Mouse (Mus musculus): ENCODE data around the gene Egfem1. TPM values are rescaled to one million over a fixed set of nuclear protein-coding genes. Genes with fewer than 3 reads are reported as not detected.

The Egfem1 gene
- polyA plus RNA-seq, 1 experiment from 2014 or later, result 0.91 TPM

DNA sequence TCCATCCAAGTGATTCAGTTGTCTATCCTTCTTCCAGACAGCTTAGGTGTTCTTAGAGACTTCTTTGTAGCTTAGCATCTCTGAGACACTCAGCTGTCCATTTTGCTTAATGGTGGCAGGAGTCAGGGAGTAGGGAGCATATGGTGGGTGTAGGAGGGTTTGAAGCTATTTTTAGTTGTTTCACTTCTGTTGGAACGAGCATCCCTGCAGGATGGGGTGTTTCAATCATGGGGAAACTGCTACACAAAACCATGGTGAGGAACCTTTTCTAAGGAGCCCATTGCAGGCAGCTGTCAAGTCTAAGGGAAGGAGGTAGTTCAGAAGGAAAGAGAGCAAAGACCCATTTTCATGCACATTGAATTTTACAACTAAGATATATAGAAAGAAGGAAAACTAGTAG is 458.1 kb downstream of the Egfem1 start:
- Histone ChIP-seq H3K27ac (no peak overlapping the region), H3K4me3 (replicated peaks) (no peak overlapping the region), H3K36me3 (no peaks in the 10 kb centered on the region), H3K27me3 (replicated peaks) (no peaks in the 10 kb centered on the region), H3K4me2 (no peak overlapping the region), H3K4me1 (no peaks in the 10 kb centered on the region), H3K9me3 (no peaks in the 10 kb centered on the region), H3K9ac (no peak overlapping the region)
- ATAC-seq (ENCODE audit: insufficient read depth, low FRiP score, low read depth), result no peak
- 28% methylated on average over 1 of the region's 1 CpGs for WGBS

DNA sequence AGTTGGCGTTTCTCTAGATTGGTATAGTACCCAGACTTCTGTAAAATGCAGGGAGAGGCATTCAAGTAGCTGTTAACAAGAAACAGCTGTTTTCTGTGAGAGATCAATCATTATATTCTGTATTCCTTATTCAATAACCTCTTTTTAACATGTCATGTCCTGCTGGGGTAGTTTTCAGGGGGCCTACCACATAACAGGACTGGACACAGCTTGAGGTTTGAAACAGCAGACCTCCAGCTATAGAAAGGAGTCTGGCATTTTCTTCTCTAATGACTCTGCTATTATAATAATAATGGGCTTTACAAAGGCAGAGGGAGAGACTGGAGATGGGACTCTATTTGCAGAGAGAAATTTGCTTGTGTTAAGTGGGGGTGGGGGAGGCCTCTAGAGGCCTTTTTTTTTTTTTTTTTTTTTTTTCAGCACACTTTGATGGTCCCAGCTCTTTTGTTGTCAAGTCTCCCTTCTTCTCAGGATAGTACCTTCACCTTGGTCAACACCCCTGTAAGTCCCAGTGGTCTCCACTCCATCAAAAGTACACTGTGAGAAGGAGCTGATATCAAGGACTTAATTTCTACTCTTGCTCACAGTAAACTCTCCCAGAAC is 459.8 kb downstream of the Egfem1 start:
- ATAC-seq (ENCODE audit: insufficient read depth, low FRiP score, low read depth), result no peak
- Histone ChIP-seq H3K9me3 (no peaks in the 10 kb centered on the region), H3K27ac (no peak overlapping the region), H3K4me2 (no peak overlapping the region), H3K4me3 (replicated peaks) (no peak overlapping the region), H3K9ac (no peak overlapping the region), H3K36me3 (no peaks in the 10 kb centered on the region), H3K27me3 (replicated peaks) (no peaks in the 10 kb centered on the region), H3K4me1 (no peaks in the 10 kb centered on the region)
- 64% methylated on average over 1 of the region's 1 CpGs for WGBS

- H3K36me3 ChIP-seq, result no peaks in the 10 kb centered on the region
- WGBS, result 75% methylated on average over 1 of the region's 1 CpGs
- H3K4me2 ChIP-seq, result no peak overlapping the region
- no peaks in the 10 kb centered on the region for H3K4me1 ChIP-seq
- no peaks in the 10 kb centered on the region for H3K9me3 ChIP-seq
- no peak overlapping the region for H3K9ac ChIP-seq
- no peak overlapping the region for H3K27ac ChIP-seq
- ATAC-seq (ENCODE audit: insufficient read depth, low FRiP score, low read depth), result no peak
- no peak overlapping the region for H3K4me3 ChIP-seq (replicated peaks)
- no peaks in the 10 kb centered on the region for H3K27me3 ChIP-seq (replicated peaks)
Observed at GRCm38 (mm10) chr3:29544056-29544455, 462.2 kb downstream of the Egfem1 start.

GRCm38 (mm10) chr3:29563171-29563570 is 481.3 kb downstream of the Egfem1 start:
- no peaks in the 10 kb centered on the region for H3K27me3 ChIP-seq (replicated peaks)
- H3K9me3 ChIP-seq, result no peaks in the 10 kb centered on the region
- no peaks in the 10 kb centered on the region for H3K4me1 ChIP-seq
- H3K4me2 ChIP-seq, result no peak overlapping the region
- no peak for ATAC-seq (ENCODE audit: insufficient read depth, low FRiP score, low read depth)
- H3K27ac ChIP-seq, result no peak overlapping the region
- H3K36me3 ChIP-seq, result no peaks in the 10 kb centered on the region
- 83% methylated on average over 1 of the region's 1 CpGs for WGBS
- no peak overlapping the region for H3K4me3 ChIP-seq (replicated peaks)
- H3K9ac ChIP-seq, result no peak overlapping the region

DNA sequence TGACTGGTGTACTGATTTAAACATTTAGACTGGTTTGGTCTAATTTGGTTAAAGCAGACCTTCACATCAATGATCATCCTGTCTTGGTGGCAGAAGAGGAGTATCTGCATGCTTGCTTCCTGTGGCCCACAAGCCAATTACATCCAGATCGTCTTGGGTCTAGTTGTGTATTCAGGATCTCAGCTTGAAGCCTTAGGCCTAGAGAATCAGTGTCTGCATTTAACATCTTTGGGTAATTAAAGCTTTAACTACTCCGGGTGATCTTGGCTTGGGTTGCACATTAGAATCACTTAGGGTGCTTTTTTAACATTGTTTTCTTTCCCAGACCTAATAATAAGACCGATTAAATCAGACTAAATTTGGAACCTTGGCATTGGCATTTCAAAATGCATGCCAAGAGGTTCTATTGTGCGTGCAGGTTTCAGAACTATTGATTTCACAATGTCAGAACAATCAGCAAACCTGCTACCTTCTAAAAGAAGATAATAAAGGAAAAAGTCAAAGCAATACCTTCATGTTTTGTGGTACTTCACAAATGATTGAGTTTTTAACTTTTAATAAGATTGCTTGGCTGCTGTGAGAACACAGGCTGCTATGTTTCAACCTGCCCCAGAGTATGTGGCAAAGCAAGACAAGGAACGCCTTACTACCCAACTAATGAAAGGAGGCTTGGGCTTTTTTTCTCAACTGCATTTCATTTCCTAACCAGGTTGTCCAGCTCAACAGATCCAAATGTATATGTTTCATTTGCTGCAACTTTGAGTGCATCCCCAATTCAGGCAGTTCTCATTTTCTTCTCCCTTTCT is 496.4 kb downstream of the Egfem1 start:
- H3K36me3 ChIP-seq, result no peaks in the 10 kb centered on the region
- no peaks in the 10 kb centered on the region for H3K27me3 ChIP-seq (replicated peaks)
- no peak overlapping the region for H3K9ac ChIP-seq
- no peak for ATAC-seq (ENCODE audit: insufficient read depth, low FRiP score, low read depth)
- H3K27ac ChIP-seq, result no peak overlapping the region
- no peaks in the 10 kb centered on the region for H3K9me3 ChIP-seq
- no peak overlapping the region for H3K4me3 ChIP-seq (replicated peaks)
- WGBS, result 77% methylated on average over 5 of the region's 5 CpGs
- no peaks in the 10 kb centered on the region for H3K4me1 ChIP-seq
- no peak overlapping the region for H3K4me2 ChIP-seq

DNA sequence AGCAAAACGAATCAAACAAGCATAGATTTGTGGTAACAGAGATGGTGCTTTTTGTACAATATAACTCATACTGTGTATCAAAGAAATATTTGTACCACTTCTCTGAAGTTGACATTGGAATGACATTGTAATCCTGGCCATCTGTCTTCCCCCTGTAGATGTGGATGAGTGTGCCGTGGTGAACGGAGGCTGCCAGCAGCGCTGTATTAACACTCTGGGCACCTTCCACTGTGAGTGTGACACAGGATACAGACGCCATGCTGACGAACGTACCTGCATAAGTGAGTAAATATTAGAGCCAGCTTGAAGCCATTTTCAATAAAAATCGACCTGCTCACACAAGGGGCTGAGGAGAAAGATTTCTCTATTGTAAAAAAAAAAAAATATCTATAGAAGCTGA is 500.9 kb downstream of the Egfem1 start:
- ATAC-seq (ENCODE audit: insufficient read depth, low FRiP score, low read depth), result no peak
- H3K9me3 ChIP-seq, result no peaks in the 10 kb centered on the region

DNA sequence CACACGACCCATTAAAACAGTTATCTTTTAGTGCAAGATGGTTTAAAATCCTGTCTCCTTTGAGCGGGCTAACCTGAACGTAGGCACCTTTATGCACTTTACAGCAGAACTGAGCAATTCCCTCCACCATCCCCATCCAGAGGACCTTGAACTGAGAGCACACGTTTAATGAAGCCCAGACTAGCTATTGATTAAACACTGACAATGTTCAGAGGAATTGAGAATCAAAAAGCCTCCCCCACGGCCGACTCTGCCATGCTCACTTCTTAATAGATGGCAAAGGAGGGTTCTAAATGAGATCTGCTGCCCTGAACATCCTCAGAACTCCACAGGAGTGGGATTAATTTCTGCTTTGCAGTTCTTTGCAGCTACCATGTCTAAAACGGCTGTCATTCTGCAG is 520.3 kb downstream of the Egfem1 start:
- no peaks in the 10 kb centered on the region for H3K27me3 ChIP-seq (replicated peaks)
- 66% methylated on average over 7 of the region's 7 CpGs for WGBS
- no peak overlapping the region for H3K27ac ChIP-seq
- no peak overlapping the region for H3K4me2 ChIP-seq
- no peak overlapping the region for H3K9ac ChIP-seq
- no peak overlapping the region for H3K4me3 ChIP-seq (replicated peaks)
- ATAC-seq (ENCODE audit: insufficient read depth, low FRiP score, low read depth), result no peak
- H3K36me3 ChIP-seq, result no peaks in the 10 kb centered on the region
- no peaks in the 10 kb centered on the region for H3K4me1 ChIP-seq
- H3K9me3 ChIP-seq, result no peaks in the 10 kb centered on the region

More for the DNA sequence above, 500.9 kb downstream of the Egfem1 start:
- no peak overlapping the region for H3K27ac ChIP-seq
- no peak overlapping the region for H3K4me3 ChIP-seq (replicated peaks)
- 34% methylated on average over 8 of the region's 8 CpGs for WGBS
- H3K4me2 ChIP-seq, result no peak overlapping the region
- H3K4me1 ChIP-seq, result no peaks in the 10 kb centered on the region
- H3K36me3 ChIP-seq, result no peaks in the 10 kb centered on the region
- no peak overlapping the region for H3K9ac ChIP-seq
- H3K27me3 ChIP-seq (replicated peaks), result no peaks in the 10 kb centered on the region

- H3K27ac ChIP-seq, result no peak overlapping the region
- H3K9me3 ChIP-seq, result no peaks in the 10 kb centered on the region
- H3K4me1 ChIP-seq, result no peaks in the 10 kb centered on the region
- H3K4me2 ChIP-seq, result no peak overlapping the region
- ATAC-seq (ENCODE audit: insufficient read depth, low FRiP score, low read depth), result no peak
- H3K4me3 ChIP-seq (replicated peaks), result no peak overlapping the region
- no peaks in the 10 kb centered on the region for H3K27me3 ChIP-seq (replicated peaks)
- H3K36me3 ChIP-seq, result no peaks in the 10 kb centered on the region
- H3K9ac ChIP-seq, result no peak overlapping the region
- WGBS, result 32% methylated on average over 3 of the region's 3 CpGs
Observed at GRCm38 (mm10) chr3:29608713-29609112, 526.9 kb downstream of the Egfem1 start.

DNA sequence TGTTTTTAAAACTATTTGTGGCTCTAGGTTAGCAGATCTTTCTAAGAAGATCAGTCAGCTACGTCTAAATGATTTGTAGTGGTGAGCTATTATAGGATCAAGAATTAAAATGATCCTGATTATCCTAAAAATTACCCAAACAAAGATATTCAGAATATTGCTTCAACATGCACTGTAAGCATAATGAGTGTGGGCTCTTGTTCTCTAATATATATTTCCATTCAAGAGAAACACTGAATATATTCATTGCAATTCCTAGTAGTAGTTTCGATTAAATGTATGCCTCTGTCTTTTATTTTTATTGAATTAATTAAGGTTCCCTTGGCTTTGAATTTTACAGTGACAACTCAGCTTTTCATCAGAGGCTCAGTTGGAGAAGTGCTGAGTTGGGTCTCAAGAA is 527.4 kb downstream of the Egfem1 start:
- 70% methylated on average over 2 of the region's 2 CpGs for WGBS

DNA sequence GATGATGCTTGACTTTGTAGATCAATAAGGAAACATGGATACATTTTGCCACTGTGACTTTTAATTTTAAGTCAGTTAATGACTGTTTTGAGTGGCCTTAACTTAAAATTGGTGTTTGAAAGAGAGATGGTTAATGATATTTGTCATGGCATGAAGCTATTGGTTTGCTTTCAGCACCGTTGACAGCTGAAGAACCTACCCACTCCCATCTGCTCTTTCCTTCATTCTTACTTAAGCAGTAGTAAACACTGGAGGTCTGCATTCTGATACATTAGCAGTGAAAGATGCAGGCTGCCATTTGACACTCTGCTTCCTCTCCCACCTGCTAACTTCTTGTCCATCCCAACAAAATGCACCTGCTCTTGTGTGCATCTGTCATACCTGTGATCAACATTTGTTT is 537.8 kb downstream of the Egfem1 start:
- ATAC-seq (ENCODE audit: insufficient read depth, low FRiP score, low read depth), result no peak
- Histone ChIP-seq H3K9me3 (no peaks in the 10 kb centered on the region), H3K9ac (no peak overlapping the region), H3K27ac (no peak overlapping the region), H3K27me3 (replicated peaks) (no peaks in the 10 kb centered on the region), H3K36me3 (no peaks in the 10 kb centered on the region), H3K4me3 (replicated peaks) (no peak overlapping the region), H3K4me2 (no peak overlapping the region), H3K4me1 (no peaks in the 10 kb centered on the region)
- WGBS, result 73% methylated on average over 1 of the region's 1 CpGs

More for the DNA sequence above, 527.4 kb downstream of the Egfem1 start:
- Histone ChIP-seq H3K9ac (no peak overlapping the region), H3K4me3 (replicated peaks) (no peak overlapping the region), H3K27ac (no peak overlapping the region), H3K4me1 (no peaks in the 10 kb centered on the region), H3K9me3 (no peaks in the 10 kb centered on the region), H3K27me3 (replicated peaks) (no peaks in the 10 kb centered on the region), H3K4me2 (no peak overlapping the region), H3K36me3 (no peaks in the 10 kb centered on the region)
- no peak for ATAC-seq (ENCODE audit: insufficient read depth, low FRiP score, low read depth)

DNA sequence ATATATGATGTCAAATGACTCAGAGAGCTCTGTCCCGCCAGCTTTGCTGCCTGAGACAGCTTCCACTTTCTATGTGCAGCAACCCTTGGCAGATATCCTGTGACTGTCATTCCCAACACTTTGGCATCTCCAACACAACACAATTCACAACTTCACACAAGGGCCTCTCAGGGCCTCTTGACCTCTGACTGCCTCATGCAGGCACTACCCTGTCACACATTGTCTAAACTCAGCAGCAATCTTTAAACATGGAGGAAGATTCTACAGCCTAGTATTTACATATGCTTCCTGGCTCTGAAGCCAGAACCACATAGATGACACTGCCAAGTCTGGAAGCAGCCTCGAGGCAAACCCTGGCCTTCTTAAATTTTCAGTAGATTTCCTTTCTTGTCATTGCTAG is 558.0 kb downstream of the Egfem1 start:
- no peak for ATAC-seq (ENCODE audit: insufficient read depth, low FRiP score, low read depth)
- WGBS, result 60% methylated on average over 2 of the region's 2 CpGs

GRCm38 (mm10) chr3:29666796-29667195 is 585.0 kb downstream of the Egfem1 start:
- no peak overlapping the region for H3K4me3 ChIP-seq (replicated peaks)
- ATAC-seq (ENCODE audit: insufficient read depth, low FRiP score, low read depth), result no peak
- 74% methylated on average over 2 of the region's 2 CpGs for WGBS
- no peaks in the 10 kb centered on the region for H3K9me3 ChIP-seq
- no peaks in the 10 kb centered on the region for H3K27me3 ChIP-seq (replicated peaks)
- H3K36me3 ChIP-seq, result no peaks in the 10 kb centered on the region
- H3K4me2 ChIP-seq, result no peak overlapping the region
- H3K9ac ChIP-seq, result no peak overlapping the region
- H3K4me1 ChIP-seq, result no peaks in the 10 kb centered on the region
- H3K27ac ChIP-seq, result no peak overlapping the region

More for the DNA sequence above, 558.0 kb downstream of the Egfem1 start:
- no peaks in the 10 kb centered on the region for H3K4me1 ChIP-seq
- H3K27ac ChIP-seq, result no peak overlapping the region
- H3K9me3 ChIP-seq, result no peaks in the 10 kb centered on the region
- no peak overlapping the region for H3K4me2 ChIP-seq
- H3K27me3 ChIP-seq (replicated peaks), result no peaks in the 10 kb centered on the region
- no peak overlapping the region for H3K9ac ChIP-seq
- H3K36me3 ChIP-seq, result no peaks in the 10 kb centered on the region
- H3K4me3 ChIP-seq (replicated peaks), result no peak overlapping the region
